Mouse (Mus musculus) megakaryocyte, embryonic 14.5 days (primary cell): ENCODE measurements around the gene Sbpl. TPM values are rescaled to one million over a fixed set of nuclear protein-coding genes. Genes with fewer than 3 reads are reported as not detected.

Experiments used
- H3K27me3 ChIP-seq: replicated peaks from 2 replicates; pipeline ENCODE3; 2012; ENCODE audit warnings: inconsistent platforms
- H3K36me3 ChIP-seq: replicated peaks from 2 replicates; pipeline ENCODE3; 2012; ENCODE audit warnings: low read length, inconsistent platforms, mixed read lengths
- H3K4me1 ChIP-seq: 2 replicates; pipeline ENCODE4 v1.6.1; 2012; ENCODE audit warnings: inconsistent platforms
- H3K4me3 ChIP-seq: replicated peaks from 2 replicates; pipeline ENCODE3; 2012; ENCODE audit warnings: moderate library complexity, mild to moderate bottlenecking, inconsistent platforms
- H3K9me3 ChIP-seq: 2 replicates; pipeline ENCODE4 v1.6.1; 2012; ENCODE audit warnings: inconsistent platforms
- FLI1 ChIP-seq: IDR thresholded peaks from 2 replicates; pipeline ENCODE4 v1.6.1; 2012; ENCODE audit warnings: low read length, inconsistent platforms, mixed read lengths
- GATA1 ChIP-seq: IDR thresholded peaks from 3 replicates; pipeline ENCODE4 v1.6.1; 2012; ENCODE audit warnings: mixed read lengths, low read length, inconsistent platforms, borderline replicate concordance
- polyA plus RNA-seq: library from polyadenylated mRNA; stranded (reverse); fragments of >175 nt; gene quantifications from 2 replicates; pipeline ENCODE4 v1.2.3, GENCODE M21; 2012; ENCODE audit warnings: low replicate concordance; ENCODE audit not compliant: insufficient read depth

Sbpl gene
- polyA plus RNA-seq: not detected in 2 replicates

DNA sequence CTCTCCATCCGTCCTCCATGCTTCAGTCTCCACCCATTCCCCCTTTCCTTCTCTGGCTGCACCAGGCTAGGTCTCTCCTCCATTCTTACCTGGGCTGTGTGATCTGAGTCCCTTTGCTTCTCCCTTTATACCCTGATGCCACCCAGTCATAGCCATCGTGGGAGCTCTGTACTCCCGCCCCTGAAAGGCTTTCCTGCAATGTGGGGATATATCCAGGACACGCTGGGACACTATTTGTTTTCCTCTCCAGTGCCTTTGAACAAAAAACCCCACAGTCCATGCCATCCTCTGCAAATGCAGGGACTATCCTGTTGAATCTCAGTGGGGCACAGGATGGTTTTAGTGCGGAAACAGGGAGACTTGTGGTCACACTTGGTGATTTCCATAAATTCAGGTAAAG, at the start of gene Sbpl:
Gene Sbpl (minus strand): TSS at position 101 of the 400 bp plus-strand sequence.
- H3K36me3 ChIP-seq: no peaks in the 10 kb centered on the region
- H3K9me3 ChIP-seq: no peaks in the 10 kb centered on the region
- TF ChIP-seq FLI1: no peak
- no peak for TF ChIP-seq GATA1
- H3K27me3 ChIP-seq: peaks cover 28% of the 10 kb centered on the region
- no peaks in the 10 kb centered on the region for H3K4me1 ChIP-seq
- H3K4me3 ChIP-seq: no peak within 1 kb of the TSS

DNA sequence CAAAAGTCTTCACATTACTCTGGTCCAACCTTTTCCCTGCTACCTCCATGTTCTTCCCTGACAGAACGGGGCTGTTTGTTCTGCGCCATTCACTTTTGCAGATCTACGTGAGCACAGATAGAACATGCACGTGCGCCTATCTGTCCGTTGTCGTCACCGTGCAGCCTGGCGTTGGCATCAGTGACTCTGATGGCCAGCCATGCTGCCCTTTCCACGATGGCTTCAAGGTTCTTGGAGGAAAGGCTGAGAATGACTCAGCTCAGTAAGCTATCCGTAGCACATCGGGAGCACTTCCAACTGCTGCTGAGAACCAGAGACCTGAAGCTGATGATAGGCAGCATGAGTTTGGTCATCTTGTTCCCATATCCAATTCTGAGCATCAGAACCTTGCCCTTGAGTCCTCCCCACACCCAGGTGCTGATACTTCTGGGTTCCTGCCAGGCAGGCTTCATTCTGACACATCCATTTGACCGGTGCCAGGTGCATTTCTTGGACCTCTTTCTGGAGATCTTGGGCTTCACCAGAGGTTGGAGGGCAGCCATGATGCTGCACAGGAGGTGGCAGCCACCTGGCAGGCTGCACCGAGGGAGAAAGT, 49.1 kb upstream of the Sbpl start:
- TF ChIP-seq GATA1: no peak
- TF ChIP-seq FLI1: no peak

DNA sequence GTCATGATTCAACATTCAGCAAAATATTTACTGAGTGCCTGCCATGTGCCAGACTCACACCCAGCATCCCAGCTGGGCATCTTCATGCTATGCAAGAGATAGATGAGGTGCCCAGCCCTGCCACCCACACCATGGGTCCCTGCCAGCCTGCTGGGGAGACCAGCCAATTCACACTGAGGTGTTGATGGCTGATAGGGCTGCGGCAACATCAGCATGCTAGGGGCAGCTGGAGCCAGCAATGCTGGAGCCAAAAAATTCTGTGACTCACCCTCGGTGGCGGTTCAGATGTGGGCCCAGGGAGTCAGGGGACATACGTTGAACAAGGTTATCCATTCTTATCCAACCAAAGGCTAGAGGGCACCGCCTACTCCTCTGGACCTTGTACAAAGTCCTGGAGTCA, 45.3 kb upstream of the Sbpl start:
- Histone ChIP-seq H3K9me3 (peaks cover 5% of the 10 kb centered on the region), H3K4me1 (peaks cover 33% of the 10 kb centered on the region), H3K36me3 (no peaks in the 10 kb centered on the region), H3K27me3 (peaks cover 34% of the 10 kb centered on the region), H3K4me3 (no peak overlapping the region)
- TF ChIP-seq GATA1: no peak
- TF ChIP-seq FLI1: no peak

More for the DNA sequence above, 49.1 kb upstream of the Sbpl start:
- H3K4me1 ChIP-seq: peaks cover 34% of the 10 kb centered on the region
- H3K9me3 ChIP-seq: peaks cover 15% of the 10 kb centered on the region
- H3K36me3 ChIP-seq: no peaks in the 10 kb centered on the region
- H3K4me3 ChIP-seq: no peak overlapping the region
- H3K27me3 ChIP-seq: peaks cover 22% of the 10 kb centered on the region

DNA sequence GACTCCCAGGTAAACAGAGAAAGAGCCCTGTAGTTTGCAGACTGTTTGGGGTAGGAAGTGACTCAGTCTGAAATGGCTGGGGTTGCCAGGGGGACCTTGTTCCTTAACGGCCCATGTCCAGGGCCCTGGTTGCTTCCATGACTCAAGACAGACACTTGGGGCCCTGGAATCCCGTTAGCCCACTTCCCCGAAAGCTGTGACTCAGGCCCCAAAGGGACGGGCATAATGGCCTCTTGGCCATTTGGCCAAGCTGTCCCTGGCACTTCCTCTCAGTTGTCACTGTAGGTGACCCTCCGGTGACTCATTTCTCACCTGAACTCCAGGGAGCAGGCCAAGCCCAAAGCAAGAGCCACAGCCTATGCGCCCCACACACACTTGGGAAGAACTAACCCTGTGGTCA, 43.3 kb upstream of the Sbpl start:
- H3K4me1 ChIP-seq: peaks cover 42% of the 10 kb centered on the region
- H3K27me3 ChIP-seq: peaks cover 41% of the 10 kb centered on the region
- no peaks in the 10 kb centered on the region for H3K9me3 ChIP-seq
- TF ChIP-seq FLI1 (no peak), GATA1 (no peak)
- H3K4me3 ChIP-seq: peak overlapping the region; percentile 31
- no peaks in the 10 kb centered on the region for H3K36me3 ChIP-seq

DNA sequence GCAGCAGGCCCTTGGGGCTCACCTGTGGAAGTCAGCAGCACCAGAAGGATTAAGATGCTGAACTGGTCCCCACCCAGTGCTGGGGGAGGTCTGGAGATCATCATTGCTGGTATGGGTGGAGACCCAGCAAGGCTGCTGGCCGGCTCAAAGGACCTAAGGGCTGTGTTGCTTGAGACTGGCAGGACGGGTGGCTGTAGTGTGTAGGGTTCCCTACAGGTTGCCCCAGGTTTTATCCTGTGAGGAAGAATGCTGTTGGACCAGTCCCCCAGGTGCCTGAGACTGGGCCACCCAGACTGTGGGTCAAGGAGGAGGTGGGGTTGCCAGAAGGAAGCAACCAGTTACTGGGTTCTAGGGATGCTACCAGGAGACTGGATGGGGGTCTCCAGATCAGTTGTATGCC, 42.8 kb upstream of the Sbpl start, which contains the start of gene Prss22:
Gene Prss22 (minus strand): TSS at position 200 of the 400 bp plus-strand sequence.
- H3K4me3 ChIP-seq: peak within 1 kb of the TSS; percentile 76
- H3K27me3 ChIP-seq: peaks cover 42% of the 10 kb centered on the region
- peaks cover 47% of the 10 kb centered on the region for H3K4me1 ChIP-seq
- TF ChIP-seq FLI1 (no peak), GATA1 (no peak)
- H3K9me3 ChIP-seq: no peaks in the 10 kb centered on the region
- no peaks in the 10 kb centered on the region for H3K36me3 ChIP-seq

DNA sequence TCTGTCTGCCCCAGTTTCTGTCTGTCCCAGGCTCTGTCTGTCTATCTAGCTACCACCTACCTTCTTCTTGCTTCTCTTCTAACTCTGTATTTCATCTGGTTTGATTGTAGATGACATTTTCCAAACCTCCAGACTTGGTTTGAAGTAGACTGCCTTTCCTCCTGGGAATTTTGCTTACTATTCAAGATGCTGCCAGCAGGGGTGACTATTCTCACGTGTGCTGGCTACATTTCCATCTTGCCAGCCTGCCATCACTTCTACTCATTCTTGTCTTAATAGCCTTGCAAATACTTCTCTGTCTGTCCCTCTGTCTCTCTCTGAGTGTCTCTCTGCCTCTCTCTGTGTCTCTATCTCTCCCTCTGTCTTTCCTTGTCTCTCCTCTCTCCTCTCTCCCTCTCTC, 40.3 kb upstream of the Sbpl start:
- Histone ChIP-seq H3K9me3 (no peaks in the 10 kb centered on the region), H3K36me3 (no peaks in the 10 kb centered on the region), H3K4me1 (peaks cover 41% of the 10 kb centered on the region), H3K27me3 (peaks cover 59% of the 10 kb centered on the region), H3K4me3 (no peak overlapping the region)
- TF ChIP-seq FLI1: no peak
- TF ChIP-seq GATA1: no peak

DNA sequence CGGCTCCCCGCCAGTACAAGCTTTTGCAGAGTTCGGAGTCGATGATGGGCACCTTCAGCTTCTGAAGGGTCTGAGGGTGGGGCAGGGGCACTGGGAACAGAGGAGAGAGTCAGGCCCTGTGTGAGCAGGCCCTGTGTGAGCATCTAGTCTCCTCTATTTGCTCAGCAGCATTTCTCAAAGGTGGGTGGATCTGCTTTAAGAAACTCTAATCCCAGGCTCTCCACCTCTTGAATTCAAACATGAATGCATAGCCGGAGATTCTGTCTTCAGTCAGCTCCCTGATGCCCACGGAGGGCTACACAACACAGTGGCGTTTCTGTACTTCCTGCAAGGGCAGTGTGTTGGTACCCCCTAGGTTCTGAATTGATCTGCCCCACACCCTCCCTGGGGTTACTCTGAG, 39.6 kb upstream of the Sbpl start:
- no peak for TF ChIP-seq GATA1
- TF ChIP-seq FLI1: no peak
- Histone ChIP-seq H3K27me3 (peaks cover 64% of the 10 kb centered on the region), H3K4me1 (peaks cover 34% of the 10 kb centered on the region), H3K36me3 (no peaks in the 10 kb centered on the region), H3K4me3 (no peak overlapping the region), H3K9me3 (no peaks in the 10 kb centered on the region)

DNA sequence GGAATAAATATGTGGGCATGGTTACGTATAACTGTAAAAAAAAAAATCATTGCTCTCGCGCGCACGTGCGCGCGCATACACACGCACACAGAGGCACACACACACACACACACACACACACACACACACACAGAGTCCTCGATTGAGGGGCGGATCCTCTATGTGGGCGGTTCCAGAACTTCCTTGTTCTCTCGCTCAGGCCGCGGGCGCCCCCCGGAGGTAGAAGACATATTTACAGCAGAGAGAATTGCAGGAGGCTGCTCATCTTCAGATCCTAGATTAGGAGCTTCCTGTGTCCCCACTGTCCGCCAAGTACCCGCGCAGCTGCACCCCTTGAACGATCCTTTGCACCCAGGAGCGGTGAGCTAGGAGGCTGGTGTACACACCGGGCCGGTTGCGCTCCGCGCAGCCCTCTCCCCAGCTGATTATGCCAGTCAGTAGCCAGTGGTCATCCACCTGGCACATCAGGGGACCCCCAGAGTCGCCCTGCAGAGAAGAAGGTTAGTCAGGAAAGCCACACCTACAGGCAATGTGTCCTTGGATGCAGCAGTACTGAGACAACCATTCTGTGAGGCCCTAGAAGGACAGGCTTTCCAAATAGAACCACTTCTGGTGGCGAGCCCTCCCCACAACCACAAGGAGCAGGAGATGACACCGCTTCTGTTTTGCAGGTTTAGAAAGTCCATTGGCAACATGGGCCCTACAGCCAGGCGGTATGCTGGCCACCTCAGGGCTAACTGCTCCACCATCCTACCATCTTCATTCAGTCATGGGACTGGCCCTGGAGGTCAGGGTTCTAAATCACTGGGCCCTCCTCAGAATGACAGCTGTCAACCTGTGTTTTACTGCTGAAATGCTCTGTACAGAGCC, 38.7 kb upstream of the Sbpl start:
- Histone ChIP-seq H3K9me3 (no peaks in the 10 kb centered on the region), H3K27me3 (peaks cover 61% of the 10 kb centered on the region), H3K36me3 (no peaks in the 10 kb centered on the region), H3K4me1 (peaks cover 28% of the 10 kb centered on the region), H3K4me3 (peak overlapping the region; percentile 67)
- no peak for TF ChIP-seq FLI1
- TF ChIP-seq GATA1: no peak

DNA sequence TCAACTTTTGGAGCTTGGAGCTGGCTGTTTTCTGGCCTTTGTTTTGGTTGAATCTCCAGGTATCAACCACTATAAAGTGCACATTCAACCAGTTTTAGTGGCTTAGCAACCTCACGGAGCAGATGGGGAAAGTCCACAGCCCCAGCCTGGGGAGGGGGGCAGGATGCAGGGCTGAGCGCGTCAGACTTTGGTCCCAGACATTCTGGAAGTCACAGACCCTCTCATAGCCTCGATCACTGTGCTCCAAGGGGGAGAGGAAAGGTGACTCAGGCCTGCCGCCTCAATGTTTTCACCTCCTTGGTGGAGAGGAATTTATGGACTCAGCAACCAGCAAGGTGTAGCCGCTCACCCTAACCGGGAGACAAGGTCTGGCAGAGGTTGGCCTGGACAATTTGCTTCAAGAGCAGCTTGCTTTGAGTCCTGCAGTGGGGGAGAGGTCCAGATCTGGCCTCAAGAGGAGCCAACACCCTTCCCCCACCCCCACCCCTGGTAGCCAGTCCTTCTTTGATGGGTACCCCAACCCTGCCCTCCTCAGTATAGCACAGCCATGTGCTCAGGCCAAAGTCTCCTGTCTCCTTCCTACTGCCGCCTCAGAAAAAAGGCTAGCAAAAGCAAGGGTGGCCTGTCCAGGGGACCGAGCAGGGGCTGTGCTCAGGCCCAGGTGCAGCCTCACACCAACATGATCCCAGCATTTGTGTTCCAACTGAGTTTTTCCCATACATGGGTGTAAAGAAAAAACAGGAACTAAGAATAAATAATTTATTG, 37.9 kb upstream of the Sbpl start:
- no peaks in the 10 kb centered on the region for H3K9me3 ChIP-seq
- H3K36me3 ChIP-seq: no peaks in the 10 kb centered on the region
- peaks cover 21% of the 10 kb centered on the region for H3K4me1 ChIP-seq
- peak overlapping the region; percentile 80 for H3K4me3 ChIP-seq
- peaks cover 64% of the 10 kb centered on the region for H3K27me3 ChIP-seq
- TF ChIP-seq FLI1: no peak
- TF ChIP-seq GATA1: no peak
